Mouse (Mus musculus) liver, adult 2 months (tissue): ENCODE measurements around the gene Klhdc8b.

Source experiments
- CTCF ChIP-seq: fragments of 200-500 bp; IDR thresholded peaks from 2 replicates; pipeline ENCODE4 v1.5.1; 2011; ENCODE audit warnings: low read depth, low read length, control low read depth
- POLR2A ChIP-seq: fragments of 200-500 bp; IDR thresholded peaks from 2 replicates; pipeline ENCODE4 v1.6.1; 2011; ENCODE audit warnings: low read length, control low read depth; ENCODE audit not compliant: insufficient read depth; ENCODE audit errors: extremely low read depth

GRCm38 (mm10) chr9:108450292-108451169 lies 10.8 kb downstream of the Klhdc8b start:
- TF ChIP-seq POLR2A: no peak
- TF ChIP-seq CTCF: no peak
